Mouse (Mus musculus) heart, embryonic 13.5 days (tissue): ENCODE measurements around the gene Gucy1b2. TPM values are rescaled to one million over a fixed set of nuclear protein-coding genes. Genes with fewer than 3 reads are reported as not detected.

Experiments used
- ATAC-seq: fragments of 200-750 bp; cut with Nextera tagmentation; 2 replicates; pipeline ENCODE4 v1.8.0; 2017; ENCODE audit warnings: moderate TSS enrichment; ENCODE audit not compliant: insufficient number of reproducible peaks, low FRiP score, low TSS enrichment; ENCODE audit errors: extremely low read depth
- H3K27ac ChIP-seq: fragments of 300-500 bp; sonication (generic); replicated peaks from 2 replicates; pipeline ENCODE4 v1.5.1; 2015; ENCODE audit warnings: moderate library complexity, mild to moderate bottlenecking, inconsistent platforms
- H3K27me3 ChIP-seq: fragments of 300-500 bp; sonication (generic); replicated peaks from 2 replicates; pipeline ENCODE4 v1.6.1; 2015; ENCODE audit warnings: mild to moderate bottlenecking, inconsistent platforms
- H3K36me3 ChIP-seq: fragments of 300-500 bp; sonication (generic); 2 replicates; pipeline ENCODE4 v1.6.1; 2015; ENCODE audit warnings: mild to moderate bottlenecking, inconsistent platforms
- H3K4me1 ChIP-seq: fragments of 300-500 bp; sonication (generic); 2 replicates; pipeline ENCODE4 v1.6.1; 2015; ENCODE audit warnings: inconsistent platforms
- H3K4me2 ChIP-seq: fragments of 300-500 bp; sonication (generic); 2 replicates; pipeline ENCODE4 v1.6.1; 2015; ENCODE audit warnings: inconsistent platforms, mild to moderate bottlenecking, moderate library complexity
- H3K4me3 ChIP-seq: fragments of 300-500 bp; sonication (generic); 2 replicates; pipeline ENCODE4 v1.5.1; 2015; ENCODE audit warnings: moderate library complexity, mild to moderate bottlenecking, inconsistent platforms
- H3K9ac ChIP-seq: fragments of 300-500 bp; sonication (generic); 2 replicates; pipeline ENCODE4 v1.6.1; 2015; ENCODE audit warnings: inconsistent platforms, mild to moderate bottlenecking, moderate library complexity
- H3K9me3 ChIP-seq: fragments of 300-500 bp; sonication (generic); 2 replicates; pipeline ENCODE4 v1.6.1; 2016; ENCODE audit warnings: inconsistent platforms
- WGBS: fragments of 180-500 bp; shearing (Covaris S2); methylation state at CpG from one replicate; pipeline ENCODE4 v1.1.7; 2015; ENCODE audit warnings: mixed read lengths; 5-methylcytosine and 5-hydroxymethylcytosine counted together
- polyA plus RNA-seq: library from polyadenylated mRNA; unstranded; fragments of >200 nt; fragmentation: Nextera tagmentation; extraction: Ambion mirVana; gene quantifications from 2 replicates; pipeline ENCODE4 v1.2.1, GENCODE M21; 2015

The Gucy1b2 gene
- polyA plus RNA-seq, 1 experiment from 2014 or later = 0.12 TPM

DNA sequence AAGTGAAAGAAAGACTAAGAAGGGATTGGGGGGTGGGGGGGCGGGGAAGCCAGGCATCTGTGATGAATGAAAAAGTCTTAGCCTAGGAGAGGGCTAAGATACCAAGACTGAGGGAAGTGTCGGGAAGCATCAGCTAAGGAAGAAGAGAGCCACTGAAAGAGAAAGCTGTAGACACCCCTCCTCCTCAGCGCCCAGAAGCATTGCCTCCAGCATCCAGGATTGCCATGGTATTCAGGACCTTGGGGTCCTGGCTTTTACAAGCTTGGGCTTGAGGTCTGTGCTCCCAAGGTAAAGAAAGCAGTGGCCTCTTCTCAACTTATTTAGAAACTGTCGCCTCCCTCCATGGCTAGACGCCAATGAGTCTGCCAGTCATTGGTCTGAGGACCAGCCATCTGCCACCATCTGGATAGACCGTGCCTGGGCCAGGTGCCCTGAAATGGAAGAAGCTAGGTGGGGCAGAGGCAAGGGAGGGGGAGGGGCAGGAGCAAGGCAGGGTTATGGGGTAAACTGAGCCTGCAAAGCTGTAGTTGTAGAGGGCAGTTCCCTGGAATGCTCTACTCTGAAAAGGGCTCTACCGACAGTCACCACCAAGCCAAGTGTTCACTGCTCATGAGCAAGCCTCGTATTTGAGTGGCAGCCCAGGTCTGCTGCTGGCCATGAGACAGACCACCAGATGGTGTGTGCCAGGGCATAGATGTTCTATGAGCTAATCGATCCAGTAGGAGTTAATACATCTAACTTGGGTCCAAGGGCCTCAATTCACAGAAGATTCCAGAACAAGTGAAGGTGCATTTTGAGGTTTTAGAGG is 66.2 kb downstream of the Gucy1b2 start:
- no peak for ATAC-seq

DNA sequence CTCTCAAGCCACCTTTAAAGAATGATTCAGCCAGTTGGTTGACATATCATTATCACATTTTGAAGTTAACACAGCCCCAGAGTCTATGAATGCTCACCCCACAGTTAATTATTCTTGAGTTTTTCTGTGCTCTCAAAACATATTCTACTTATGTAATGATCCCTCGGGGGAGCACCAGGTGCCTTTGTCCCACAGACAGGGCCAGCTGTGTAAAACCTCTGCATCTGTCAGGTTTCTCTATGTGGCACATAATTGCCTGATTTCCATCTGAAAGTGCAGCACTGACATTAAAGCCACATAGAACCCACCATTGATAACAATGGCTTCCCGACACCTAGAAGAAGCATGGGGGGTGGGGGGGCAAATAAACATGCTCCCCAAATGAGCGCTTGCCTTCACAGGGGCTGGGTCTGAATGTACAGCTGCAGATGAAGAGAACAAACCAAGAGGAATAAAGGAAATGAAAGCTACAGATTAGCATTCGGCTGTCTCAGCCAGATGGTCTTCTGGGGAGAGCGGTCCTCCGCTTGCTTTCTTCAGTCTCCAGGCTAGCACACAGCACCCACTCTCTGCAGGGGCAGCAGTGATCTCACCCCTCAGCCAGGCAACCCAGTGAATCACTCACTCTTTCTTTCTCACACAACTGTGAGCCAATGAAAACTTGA is 66.9 kb downstream of the Gucy1b2 start:
- 63% methylated on average over 6 of the region's 6 CpGs for WGBS
- no peak overlapping the region for H3K9ac ChIP-seq
- H3K27me3 ChIP-seq = no peaks in the 10 kb centered on the region
- ATAC-seq = no peak
- peak overlapping the region; percentile 61 for H3K27ac ChIP-seq
- peaks cover 15% of the 10 kb centered on the region for H3K4me1 ChIP-seq
- H3K9me3 ChIP-seq = no peaks in the 10 kb centered on the region
- H3K4me3 ChIP-seq = no peak overlapping the region
- peak overlapping the region; percentile 10; the same call in 1 of the 2 replicates for H3K4me2 ChIP-seq
- no peaks in the 10 kb centered on the region for H3K36me3 ChIP-seq

More for the DNA sequence above, 66.2 kb downstream of the Gucy1b2 start:
- Histone ChIP-seq H3K27me3 (no peaks in the 10 kb centered on the region), H3K9ac (no peak overlapping the region), H3K9me3 (no peaks in the 10 kb centered on the region), H3K36me3 (no peaks in the 10 kb centered on the region), H3K4me2 (peak overlapping the region; percentile 20), H3K4me1 (peaks cover 15% of the 10 kb centered on the region), H3K4me3 (no peak overlapping the region), H3K27ac (peak overlapping the region; percentile 61)
- WGBS = 71% methylated on average over 9 of the region's 9 CpGs

DNA sequence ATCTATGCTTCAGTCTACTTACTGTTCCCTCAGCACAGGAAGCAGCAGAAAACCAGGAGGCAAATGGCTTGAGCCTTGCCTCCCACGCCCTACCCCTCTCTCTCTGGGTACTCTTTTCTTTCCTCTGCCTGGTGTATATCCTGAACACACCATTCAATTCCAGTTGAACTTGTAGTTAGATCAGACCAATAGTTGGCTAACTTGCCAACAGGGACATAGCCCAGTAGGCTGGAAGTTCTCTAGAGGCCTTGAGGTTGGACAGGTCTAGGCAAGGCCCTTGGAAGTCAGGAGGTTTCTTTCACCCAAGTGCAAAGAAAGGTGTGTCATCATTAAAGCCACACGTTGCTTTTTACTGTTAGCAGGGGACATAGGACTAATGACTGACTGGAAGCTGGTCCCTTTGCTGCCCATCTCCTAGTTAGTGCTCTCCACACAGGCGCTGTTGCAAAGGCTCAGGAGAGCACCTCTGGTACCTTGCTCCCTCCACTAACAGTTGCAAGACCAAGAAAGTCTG is 72.2 kb downstream of the Gucy1b2 start:
- peaks cover 11% of the 10 kb centered on the region; the same call in 1 of the 2 replicates for H3K36me3 ChIP-seq
- 0 out of 2 replicates have a peak, but pooled peaks cover 3% of the 10 kb centered on the region for H3K4me1 ChIP-seq
- no peak overlapping the region for H3K27ac ChIP-seq
- H3K4me3 ChIP-seq = no peak overlapping the region
- H3K9me3 ChIP-seq = no peaks in the 10 kb centered on the region
- H3K9ac ChIP-seq = no peak overlapping the region
- 87% methylated on average over 3 of the region's 3 CpGs for WGBS
- no peak for ATAC-seq
- no peak overlapping the region for H3K4me2 ChIP-seq
- no peaks in the 10 kb centered on the region for H3K27me3 ChIP-seq

DNA sequence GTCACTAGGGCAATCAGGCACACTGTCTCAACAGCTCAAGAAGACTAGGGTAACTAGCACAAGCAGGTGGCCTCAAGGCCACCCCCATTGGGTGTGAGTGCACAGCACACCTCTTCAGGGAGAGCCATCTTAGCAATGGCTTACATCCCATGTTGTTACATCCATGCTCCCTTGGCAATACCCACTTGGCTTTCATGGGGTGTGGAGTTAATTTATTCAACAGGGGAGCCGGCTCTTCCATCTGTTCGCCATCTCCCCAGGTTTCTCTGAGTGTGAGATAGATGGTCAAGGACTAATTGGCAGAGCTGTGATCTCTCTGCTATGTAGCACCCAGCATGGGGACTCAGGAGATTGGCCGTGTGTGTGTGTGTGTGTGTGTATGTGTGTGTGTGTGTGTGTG is 73.0 kb downstream of the Gucy1b2 start:
- Histone ChIP-seq H3K27me3 (no peaks in the 10 kb centered on the region), H3K27ac (no peak overlapping the region), H3K4me2 (no peak overlapping the region), H3K4me1 (peaks cover 4% of the 10 kb centered on the region; the same call in 1 of the 2 replicates), H3K9ac (no peak overlapping the region), H3K9me3 (no peaks in the 10 kb centered on the region), H3K4me3 (no peak overlapping the region), H3K36me3 (peaks cover 17% of the 10 kb centered on the region)
- 77% methylated on average over 3 of the region's 3 CpGs for WGBS
- no peak for ATAC-seq

DNA sequence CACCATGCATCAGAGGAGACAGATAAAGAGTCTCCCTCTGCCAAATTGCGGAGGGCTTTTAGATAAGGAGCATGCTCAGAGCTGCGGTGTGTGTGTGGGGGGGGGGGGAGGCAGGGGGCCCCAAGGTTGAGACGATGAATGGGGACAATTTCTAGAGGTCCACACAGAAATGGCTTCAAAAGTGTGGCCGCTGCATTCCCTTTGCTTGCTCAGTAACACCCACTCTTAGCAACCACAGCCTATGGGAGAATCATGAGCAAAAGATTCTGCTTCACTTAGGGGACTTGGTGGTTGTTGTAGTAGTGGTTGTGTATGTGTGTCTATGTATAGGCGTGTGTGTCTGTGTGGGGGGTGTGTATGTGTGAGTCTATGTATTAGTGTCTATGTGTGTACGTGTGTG is 75.5 kb downstream of the Gucy1b2 start:
- no peak for ATAC-seq
- no peak overlapping the region for H3K4me2 ChIP-seq
- no peak overlapping the region for H3K4me3 ChIP-seq
- H3K9ac ChIP-seq = no peak overlapping the region
- H3K4me1 ChIP-seq = peaks cover 20% of the 10 kb centered on the region
- H3K36me3 ChIP-seq = peaks cover 26% of the 10 kb centered on the region
- WGBS = 57% methylated on average over 6 of the region's 6 CpGs
- no peaks in the 10 kb centered on the region for H3K27me3 ChIP-seq
- no peak overlapping the region for H3K27ac ChIP-seq
- no peaks in the 10 kb centered on the region for H3K9me3 ChIP-seq

DNA sequence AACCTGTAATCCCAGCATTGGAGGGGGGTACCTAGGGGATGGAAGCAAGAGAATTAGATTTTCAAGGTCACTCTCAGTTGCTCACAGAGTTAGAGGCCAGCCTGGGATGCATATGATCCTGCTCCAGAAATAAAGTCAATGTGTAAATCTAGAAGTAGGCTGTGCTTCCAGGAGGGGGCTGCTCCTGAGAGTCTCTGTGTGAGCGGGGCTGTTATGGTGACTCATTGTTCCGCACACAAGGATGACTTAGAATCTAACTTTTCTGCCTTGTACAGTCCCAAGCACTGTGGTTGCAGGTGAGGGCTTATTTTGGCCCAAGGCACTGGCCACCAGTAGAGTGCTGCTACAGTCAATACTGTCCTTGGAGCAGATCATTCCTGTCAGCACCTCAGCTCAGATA is 76.7 kb downstream of the Gucy1b2 start:
- no peak overlapping the region for H3K9ac ChIP-seq
- ATAC-seq = no peak
- 89% methylated on average over 2 of the region's 2 CpGs for WGBS
- H3K36me3 ChIP-seq = peaks cover 26% of the 10 kb centered on the region
- H3K27me3 ChIP-seq = no peaks in the 10 kb centered on the region
- H3K4me2 ChIP-seq = no peak overlapping the region
- H3K4me1 ChIP-seq = peaks cover 33% of the 10 kb centered on the region
- no peak overlapping the region for H3K27ac ChIP-seq
- no peaks in the 10 kb centered on the region for H3K9me3 ChIP-seq
- no peak overlapping the region for H3K4me3 ChIP-seq

DNA sequence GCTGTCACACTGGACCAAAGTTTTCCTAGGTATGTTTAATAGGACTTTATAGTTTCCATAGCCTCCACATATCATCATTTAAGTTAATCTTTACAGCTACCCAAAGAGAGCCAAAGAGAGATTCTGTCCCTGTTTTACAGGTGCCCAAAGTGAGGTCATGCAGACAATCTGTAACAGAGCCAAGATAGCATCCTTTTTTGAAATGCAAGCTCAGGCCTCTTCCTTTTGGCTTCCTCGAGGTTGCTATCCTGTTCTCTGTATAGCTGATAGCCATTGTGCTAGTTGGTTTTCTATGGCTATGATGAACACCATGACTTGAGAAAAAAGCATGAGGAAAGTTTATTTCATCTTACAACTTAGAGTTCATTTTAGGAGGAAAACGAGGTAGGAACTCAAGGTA is 80.0 kb downstream of the Gucy1b2 start:
- Histone ChIP-seq H3K36me3 (peaks cover 30% of the 10 kb centered on the region), H3K4me3 (no peak overlapping the region), H3K27ac (peak overlapping the region; percentile 87), H3K9me3 (no peaks in the 10 kb centered on the region), H3K9ac (0 out of 2 replicates have a peak overlapping the region, but pooled peaks have one; percentile 19), H3K27me3 (no peaks in the 10 kb centered on the region), H3K4me2 (no peak overlapping the region), H3K4me1 (peaks cover 51% of the 10 kb centered on the region)
- no peak for ATAC-seq
- WGBS = 56% methylated on average over 2 of the region's 2 CpGs

DNA sequence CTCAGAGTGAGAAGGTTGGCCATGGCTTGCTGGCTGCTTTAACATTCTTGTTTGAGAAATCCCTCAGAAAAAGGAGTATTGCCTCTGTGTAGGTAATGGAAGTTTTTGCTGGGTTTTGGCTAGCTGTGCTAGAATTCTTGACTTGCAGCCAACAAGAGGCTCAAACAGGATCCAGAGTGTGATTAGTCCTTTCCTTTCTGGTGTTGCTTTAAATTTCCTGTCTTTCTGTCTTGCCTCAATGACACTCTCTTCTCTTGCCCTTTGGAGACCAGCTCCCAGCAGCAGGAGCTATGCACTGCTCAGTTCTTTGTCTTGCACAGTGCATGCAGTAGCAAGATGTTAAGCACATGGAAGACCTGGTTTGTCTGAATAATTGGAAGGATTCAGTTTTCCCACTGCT is 80.4 kb downstream of the Gucy1b2 start:
- Histone ChIP-seq H3K4me2 (no peak overlapping the region), H3K9ac (0 out of 2 replicates have a peak overlapping the region, but pooled peaks have one; percentile 19), H3K27me3 (no peaks in the 10 kb centered on the region), H3K4me1 (peaks cover 52% of the 10 kb centered on the region), H3K36me3 (peaks cover 33% of the 10 kb centered on the region), H3K9me3 (no peaks in the 10 kb centered on the region), H3K27ac (peak overlapping the region; percentile 87), H3K4me3 (no peak overlapping the region)
- ATAC-seq = peak; percentile 68

DNA sequence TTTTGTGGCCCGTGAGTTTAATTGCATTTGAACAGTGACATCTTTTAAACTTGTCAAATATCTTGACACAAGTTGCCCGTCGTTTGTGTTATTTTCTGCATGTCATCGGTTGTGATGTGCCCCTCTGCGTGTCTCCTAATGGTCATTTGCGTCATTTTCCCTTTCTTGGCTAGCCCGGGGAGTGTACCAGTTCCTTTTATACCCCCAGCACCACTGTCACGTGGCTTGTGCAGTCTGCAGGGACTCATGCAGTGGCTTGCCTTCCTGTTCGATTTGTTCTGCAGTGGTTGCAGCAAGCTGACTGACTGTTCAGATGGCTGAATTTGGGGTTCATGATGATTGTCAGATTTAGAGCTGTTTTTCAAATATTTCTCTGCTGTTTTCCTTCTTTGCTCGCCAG is 82.1 kb downstream of the Gucy1b2 start:
- Histone ChIP-seq H3K27ac (peak overlapping the region; percentile 87), H3K9ac (peak overlapping the region; percentile 38; the same call in 1 of the 2 replicates), H3K4me3 (no peak overlapping the region), H3K4me2 (peak overlapping the region; percentile 50), H3K4me1 (peaks cover 63% of the 10 kb centered on the region), H3K36me3 (peaks cover 43% of the 10 kb centered on the region), H3K9me3 (no peaks in the 10 kb centered on the region), H3K27me3 (no peaks in the 10 kb centered on the region)
- no peak for ATAC-seq
- 44% methylated on average over 10 of the region's 10 CpGs for WGBS

DNA sequence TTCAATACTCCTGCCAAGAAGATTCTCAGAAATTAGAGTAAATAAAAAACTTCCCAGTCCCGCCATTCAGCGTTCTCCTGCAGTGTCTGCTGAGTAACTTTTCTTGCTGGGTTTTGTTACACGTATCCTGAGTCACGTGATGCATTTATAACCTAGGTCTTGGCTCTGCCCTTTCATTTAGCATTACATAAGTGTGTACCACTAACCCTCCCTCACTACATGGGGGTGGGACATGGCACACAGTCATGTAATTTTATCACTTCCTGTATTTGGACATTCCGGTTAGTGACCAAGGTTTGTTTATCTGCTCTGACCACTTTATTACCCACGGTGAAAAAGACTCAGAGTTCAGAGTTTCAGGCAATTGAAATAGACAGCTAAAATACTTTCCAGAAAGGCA is 85.3 kb downstream of the Gucy1b2 start:
- peaks cover 55% of the 10 kb centered on the region for H3K36me3 ChIP-seq
- no peak for ATAC-seq
- no peaks in the 10 kb centered on the region for H3K9me3 ChIP-seq
- no peaks in the 10 kb centered on the region for H3K27me3 ChIP-seq
- H3K9ac ChIP-seq = no peak overlapping the region
- 0 out of 2 replicates have a peak overlapping the region, but pooled peaks have one; percentile 8 for H3K27ac ChIP-seq
- no peak overlapping the region for H3K4me3 ChIP-seq
- peaks cover 48% of the 10 kb centered on the region for H3K4me1 ChIP-seq
- WGBS = 63% methylated on average over 6 of the region's 6 CpGs
- no peak overlapping the region for H3K4me2 ChIP-seq

DNA sequence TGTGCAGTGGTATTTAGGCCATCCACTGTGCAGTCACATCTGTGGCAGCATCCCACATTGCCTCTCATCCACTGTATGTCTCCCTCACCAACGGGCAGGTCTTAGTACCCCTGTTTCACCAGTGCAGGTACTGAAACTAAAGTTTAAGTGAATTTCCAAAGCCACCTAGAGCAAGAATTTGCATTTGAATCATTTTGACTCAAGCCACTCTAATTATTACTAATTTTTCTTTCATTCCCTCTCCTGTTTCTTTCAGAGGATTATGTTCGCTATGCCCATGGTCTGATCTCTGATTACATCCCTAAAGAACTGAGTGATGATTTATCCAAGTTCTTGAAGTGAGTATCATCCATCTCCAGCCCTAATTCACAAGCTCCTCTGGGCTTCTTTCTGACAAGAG is 92.3 kb downstream of the Gucy1b2 start:
- H3K9ac ChIP-seq = no peak overlapping the region
- 88% methylated on average over 2 of the region's 2 CpGs for WGBS
- peaks cover 81% of the 10 kb centered on the region for H3K36me3 ChIP-seq
- H3K27me3 ChIP-seq = no peaks in the 10 kb centered on the region
- no peaks in the 10 kb centered on the region for H3K4me1 ChIP-seq
- no peak overlapping the region for H3K4me2 ChIP-seq
- no peak overlapping the region for H3K4me3 ChIP-seq
- no peak overlapping the region for H3K27ac ChIP-seq
- H3K9me3 ChIP-seq = no peaks in the 10 kb centered on the region
- no peak for ATAC-seq
